Mouse (Mus musculus) cerebellum, adult 9-11 months (tissue): ENCODE data around the gene Cit.

Source experiments
- DNase-seq: peaks from one replicate; pipeline ENCODE4 v3.0.0; 2022

Cit gene

GRCm38 (mm10) chr5:115852431-115852830 is 7.4 kb downstream of the Cit start:
- DNase-seq = no peak

GRCm38 (mm10) chr5:115853691-115854090 is 8.6 kb downstream of the Cit start:
- DNase-seq = no peak

- DNase-seq = no peak
Observed at GRCm38 (mm10) chr5:115854370-115854769, 9.3 kb downstream of the Cit start.

- no peak for DNase-seq
Observed at GRCm38 (mm10) chr5:115858652-115859051, 13.6 kb downstream of the Cit start.

GRCm38 (mm10) chr5:115859461-115859860 is 14.4 kb downstream of the Cit start:
- no peak for DNase-seq

GRCm38 (mm10) chr5:115861991-115862390 is 16.9 kb downstream of the Cit start:
- DNase-seq = no peak

- no peak for DNase-seq
Observed at GRCm38 (mm10) chr5:115862439-115862838, 17.4 kb downstream of the Cit start.

GRCm38 (mm10) chr5:115866296-115866695 is 21.2 kb downstream of the Cit start:
- DNase-seq = no peak

GRCm38 (mm10) chr5:115868540-115868939 is 23.5 kb downstream of the Cit start:
- no peak for DNase-seq

- no peak for DNase-seq
Observed at GRCm38 (mm10) chr5:115869198-115869597, 24.1 kb downstream of the Cit start.

- no peak for DNase-seq
Observed at GRCm38 (mm10) chr5:115871153-115871552, 26.1 kb downstream of the Cit start.

- DNase-seq = no peak
Observed at GRCm38 (mm10) chr5:115872106-115872505, 27.0 kb downstream of the Cit start.

GRCm38 (mm10) chr5:115872956-115873355 is 27.9 kb downstream of the Cit start:
- no peak for DNase-seq

GRCm38 (mm10) chr5:115877425-115877824 is 32.3 kb downstream of the Cit start:
- DNase-seq = no peak

- DNase-seq = no peak
Observed at GRCm38 (mm10) chr5:115882165-115882564, 37.1 kb downstream of the Cit start.

- DNase-seq = no peak
Observed at GRCm38 (mm10) chr5:115884429-115884828, 39.4 kb downstream of the Cit start.

- DNase-seq = no peak
Observed at GRCm38 (mm10) chr5:115893772-115894171, 48.7 kb downstream of the Cit start.

GRCm38 (mm10) chr5:115897036-115897435 is 52.0 kb downstream of the Cit start:
- DNase-seq = no peak

- DNase-seq = peak; percentile 83
Observed at GRCm38 (mm10) chr5:115907037-115908009, 62.2 kb downstream of the Cit start.

GRCm38 (mm10) chr5:115908251-115908650 is 63.2 kb downstream of the Cit start:
- peak; percentile 76 for DNase-seq

GRCm38 (mm10) chr5:115908699-115909098 is 63.6 kb downstream of the Cit start:
- peak; percentile 50 for DNase-seq

GRCm38 (mm10) chr5:115909106-115909505 is 64.0 kb downstream of the Cit start:
- DNase-seq = peak; percentile 75

GRCm38 (mm10) chr5:115910491-115910890 is 65.4 kb downstream of the Cit start:
- no peak for DNase-seq

- DNase-seq = no peak
Observed at GRCm38 (mm10) chr5:115915481-115915880, 70.4 kb downstream of the Cit start.

GRCm38 (mm10) chr5:115917960-115918359 is 72.9 kb downstream of the Cit start:
- DNase-seq = no peak
